Mouse (Mus musculus) bone marrow macrophage, adult 2 months (primary cell): ENCODE data around the gene Ggct.

Experiments used
- CTCF ChIP-seq: IDR thresholded peaks from 2 replicates; pipeline ENCODE4 v1.5.1; 2012; ENCODE audit warnings: low read depth, mild to moderate bottlenecking, low read length, moderate library complexity
- POLR2A ChIP-seq: IDR thresholded peaks from 2 replicates; pipeline ENCODE4 v1.6.1; 2012; ENCODE audit warnings: mild to moderate bottlenecking, low read depth, low read length, borderline replicate concordance

DNA sequence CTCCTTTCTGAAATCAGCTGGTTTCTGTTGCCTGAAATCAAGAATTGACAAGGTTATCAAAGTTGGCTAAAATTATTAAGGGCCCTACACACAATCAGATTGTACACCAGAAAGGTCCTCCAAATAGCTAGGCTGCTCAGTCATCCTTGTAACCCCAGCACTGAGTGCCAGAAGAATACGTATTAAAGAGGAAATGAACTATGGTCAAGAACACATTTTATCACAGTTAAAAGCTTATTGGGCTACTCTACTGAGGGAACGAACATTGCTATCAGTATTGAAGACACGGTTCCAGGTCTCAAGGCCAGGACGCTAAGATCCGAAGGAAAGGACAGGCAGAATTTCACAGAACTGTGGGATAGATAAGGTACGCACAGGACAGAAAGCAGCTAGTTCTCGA lies 609 bp downstream of the Ggct start:
- TF ChIP-seq CTCF, result no peak
- TF ChIP-seq POLR2A, result no peak
